Mouse (Mus musculus) lung, postnatal 0 days (tissue): Measurements from ENCODE around the gene Myh14.

Experiments
- CTCF ChIP-seq: IDR thresholded peaks from 2 replicates; pipeline ENCODE4 v1.5.1; 2016; ENCODE audit warnings: antibody characterized with exemption, mild to moderate bottlenecking
- EP300 ChIP-seq: IDR thresholded peaks from 2 replicates; pipeline ENCODE4 v1.6.1; 2016; ENCODE audit warnings: antibody characterized with exemption, mild to moderate bottlenecking, control low read depth

DNA sequence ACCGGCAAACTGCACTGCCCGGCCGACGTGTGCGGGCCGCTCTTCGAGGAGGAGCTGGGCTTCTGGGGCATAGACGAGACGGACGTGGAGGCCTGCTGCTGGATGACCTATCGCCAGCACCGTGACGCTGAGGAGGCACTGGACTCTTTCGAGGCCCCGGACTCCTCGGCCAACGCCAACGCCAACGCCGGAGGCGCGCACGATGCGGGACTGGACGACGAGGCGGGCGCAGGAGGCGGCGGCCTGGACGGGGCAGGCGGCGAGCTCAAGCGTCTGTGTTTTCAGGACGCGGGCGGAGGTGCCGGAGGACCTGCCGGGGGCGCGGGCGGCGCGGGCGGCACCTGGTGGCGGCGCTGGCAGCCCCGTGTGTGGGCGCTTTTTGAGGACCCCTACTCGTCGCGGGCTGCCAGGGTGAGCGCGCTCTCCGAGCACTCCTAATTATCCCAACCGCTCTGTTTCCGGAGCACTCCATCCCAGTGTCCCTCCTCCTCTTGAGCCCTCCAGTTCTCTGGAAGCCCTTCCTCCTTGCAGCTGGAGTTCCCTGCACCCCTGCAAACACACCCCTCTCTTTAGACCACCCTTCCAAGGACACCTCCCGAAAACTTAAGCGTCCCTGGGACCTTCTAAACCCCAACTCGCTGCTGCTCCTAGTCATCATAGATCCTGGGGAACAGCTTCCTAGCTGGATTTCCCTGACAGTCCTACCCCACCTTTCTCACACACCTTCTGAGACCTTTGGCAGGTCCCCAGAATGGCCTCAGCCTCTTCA lies 79.1 kb downstream of the Myh14 start:
- TF ChIP-seq EP300: no peak
- TF ChIP-seq CTCF: no peak
